Mouse (Mus musculus) kidney, adult 2 months (tissue): Measurements from ENCODE around the gene Tpst1.

Experiments used
- CTCF ChIP-seq: fragments of 200-500 bp; conservative IDR thresholded peaks from 2 replicates; pipeline ENCODE4 v1.5.1; 2011; ENCODE audit warnings: low read depth, mild to moderate bottlenecking, control low read depth, low read length, moderate library complexity, mixed read lengths; ENCODE audit not compliant: insufficient read depth, insufficient read length
- POLR2A ChIP-seq: fragments of 200-500 bp; IDR thresholded peaks from one replicate; pipeline ENCODE4 v1.6.1; 2011; ENCODE audit warnings: low read depth, low read length, control low read depth

DNA sequence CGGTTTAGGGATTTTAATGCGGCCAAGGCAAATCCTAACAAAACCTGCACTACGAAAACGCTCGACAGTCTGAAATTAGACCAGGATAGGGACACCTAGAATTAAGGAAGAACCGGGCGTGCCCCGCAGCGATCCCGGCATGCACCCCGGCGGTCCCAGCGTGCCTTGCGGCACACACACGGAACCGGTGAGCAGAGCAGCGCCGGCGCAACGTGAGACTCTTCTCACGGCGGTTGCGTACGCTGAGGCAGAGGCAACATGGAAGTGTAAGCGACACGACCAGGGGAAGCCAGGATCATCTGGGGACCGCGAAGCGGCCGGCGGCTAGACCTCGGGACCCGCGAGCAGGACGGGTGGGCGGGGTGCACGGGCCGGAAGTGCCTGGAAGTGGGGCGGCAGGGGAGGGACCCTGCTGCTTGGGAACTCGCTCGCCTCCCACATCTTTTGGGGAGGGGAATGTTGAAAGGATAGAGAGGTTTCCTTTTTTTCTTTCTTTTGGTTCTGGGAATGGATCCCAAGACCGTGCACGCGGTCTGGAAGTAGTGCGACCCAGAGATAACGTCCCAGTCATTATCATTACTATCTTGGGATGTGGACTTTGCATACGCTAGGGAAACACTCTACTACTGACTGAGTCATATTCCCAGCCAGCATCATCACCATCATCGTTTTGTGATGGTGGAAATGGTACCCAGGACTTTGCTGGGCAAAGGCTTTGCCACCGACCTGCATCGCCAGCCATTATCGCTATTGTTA lies 43.8 kb upstream of the Tpst1 start, which contains the start of the genes Asl and Crcp:
- TF ChIP-seq CTCF: no peak
- peak; percentile 38 for TF ChIP-seq POLR2A
